Mouse (Mus musculus): ENCODE measurements around the gene Tipin. TPM values are rescaled to one million over a fixed set of nuclear protein-coding genes. Genes with fewer than 3 reads are reported as not detected.

Gene Tipin
- polyA plus RNA-seq, 1 experiment from 2014 or later: 218 TPM

GRCm38 (mm10) chr9:64323976-64324375, 42.6 kb downstream of the Tipin start:
- Histone ChIP-seq H3K4me2 (replicated peaks) (no peak overlapping the region), H3K36me3 (peaks cover 83% of the 10 kb centered on the region), H3K9ac (no peak overlapping the region), H3K4me1 (no peaks in the 10 kb centered on the region), H3K9me3 (no peaks in the 10 kb centered on the region), H3K27ac (no peak overlapping the region), H3K4me3 (no peak overlapping the region), H3K27me3 (no peaks in the 10 kb centered on the region)
- WGBS: 90% methylated on average over 7 of the region's 7 CpGs
- ATAC-seq (ENCODE audit: low FRiP score, low read depth): no peak

DNA sequence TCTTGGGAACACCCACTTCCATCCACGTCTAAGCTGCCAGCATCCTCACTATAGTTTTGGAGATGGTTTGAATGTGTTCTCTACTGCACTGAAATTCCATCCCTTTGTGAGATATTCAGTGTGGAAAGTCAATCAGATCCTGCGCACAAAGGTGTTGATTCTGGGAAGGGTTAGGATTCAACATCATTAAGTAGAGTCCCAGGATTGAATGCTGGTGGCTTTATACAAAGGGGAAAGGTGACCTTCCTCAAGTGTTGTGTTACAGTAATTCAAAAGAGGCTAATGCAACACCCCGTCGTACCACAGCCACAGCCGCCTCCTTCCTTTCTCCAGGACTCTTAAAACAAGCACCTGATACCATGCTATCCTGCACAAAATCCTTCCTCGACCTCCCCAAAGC, 54.4 kb downstream of the Tipin start:
- WGBS: 90% methylated on average over 6 of the region's 6 CpGs
- Histone ChIP-seq H3K9ac (no peak overlapping the region), H3K4me1 (peaks cover 15% of the 10 kb centered on the region), H3K27me3 (no peaks in the 10 kb centered on the region), H3K36me3 (peaks cover 27% of the 10 kb centered on the region), H3K4me2 (replicated peaks) (no peak overlapping the region), H3K27ac (no peak overlapping the region), H3K9me3 (no peaks in the 10 kb centered on the region), H3K4me3 (no peak overlapping the region)
- no peak for ATAC-seq (ENCODE audit: low FRiP score, low read depth)

- Histone ChIP-seq H3K4me1 (peaks cover 27% of the 10 kb centered on the region), H3K27me3 (no peaks in the 10 kb centered on the region), H3K4me3 (peak overlapping the region; percentile 78), H3K4me2 (replicated peaks) (peak overlapping the region; percentile 72), H3K36me3 (peaks cover 20% of the 10 kb centered on the region), H3K27ac (no peak overlapping the region), H3K9ac (no peak overlapping the region), H3K9me3 (no peaks in the 10 kb centered on the region)
- ATAC-seq (ENCODE audit: low FRiP score, low read depth): no peak
- 15% methylated on average over 8 of the region's 8 CpGs for WGBS
Measured at GRCm38 (mm10) chr9:64339361-64339760, 58.0 kb downstream of the Tipin start.

DNA sequence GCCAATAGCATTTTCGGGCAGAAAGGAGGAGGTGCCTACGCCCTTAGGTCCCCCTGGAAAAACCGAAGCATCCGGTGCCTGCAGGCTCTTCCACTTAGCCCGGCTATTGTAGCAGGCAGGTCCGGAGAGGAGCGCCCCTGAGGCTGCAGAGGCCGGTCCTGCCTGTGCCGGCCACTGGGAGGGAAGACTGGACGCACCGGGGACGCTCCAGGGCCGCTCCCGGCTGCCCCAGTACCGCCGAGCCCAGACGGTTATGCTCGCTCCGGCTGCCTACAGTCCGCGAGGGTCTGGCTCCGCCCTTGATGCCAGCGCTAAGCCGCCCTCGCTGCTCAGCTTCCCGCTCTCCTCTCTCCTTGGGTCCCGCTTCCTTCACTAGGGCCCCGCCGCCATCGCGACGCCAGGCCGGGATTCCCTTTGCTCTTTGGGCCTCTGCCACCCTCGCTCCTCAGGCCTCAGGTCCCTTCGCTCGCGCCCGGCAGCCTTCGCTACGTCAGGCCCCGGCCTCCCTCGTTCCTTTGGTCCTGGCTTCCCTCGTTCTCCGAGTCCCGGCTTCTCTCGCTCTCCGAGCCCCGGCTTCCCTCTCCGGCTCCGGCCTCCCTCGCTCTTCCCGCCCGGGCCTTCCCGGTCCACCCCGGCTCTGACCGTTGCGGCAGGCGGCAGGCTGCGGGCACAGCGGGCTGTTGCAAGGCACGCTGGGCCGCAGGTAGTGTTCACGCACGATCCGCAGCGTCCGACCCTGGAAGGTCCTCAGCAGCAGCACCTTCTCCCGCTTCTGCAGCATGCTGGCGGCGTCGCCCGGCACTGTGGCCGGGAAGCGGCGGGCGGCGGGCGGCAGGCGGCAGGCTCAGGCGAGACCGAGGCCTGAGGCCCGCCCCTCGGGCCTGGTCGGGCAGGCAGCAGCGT, 59.2 kb downstream of the Tipin start:
- H3K4me1 ChIP-seq: peaks cover 27% of the 10 kb centered on the region
- H3K36me3 ChIP-seq: peaks cover 17% of the 10 kb centered on the region
- ATAC-seq (ENCODE audit: low FRiP score, low read depth): peak; percentile 89
- H3K9ac ChIP-seq: peak overlapping the region; percentile 100
- H3K9me3 ChIP-seq: no peaks in the 10 kb centered on the region
- H3K4me2 ChIP-seq (replicated peaks): peak overlapping the region; percentile 72
- peak overlapping the region; percentile 100 for H3K27ac ChIP-seq
- WGBS: 0% methylated on average over 85 of the region's 85 CpGs
- H3K4me3 ChIP-seq: peak overlapping the region; percentile 78
- no peaks in the 10 kb centered on the region for H3K27me3 ChIP-seq

DNA sequence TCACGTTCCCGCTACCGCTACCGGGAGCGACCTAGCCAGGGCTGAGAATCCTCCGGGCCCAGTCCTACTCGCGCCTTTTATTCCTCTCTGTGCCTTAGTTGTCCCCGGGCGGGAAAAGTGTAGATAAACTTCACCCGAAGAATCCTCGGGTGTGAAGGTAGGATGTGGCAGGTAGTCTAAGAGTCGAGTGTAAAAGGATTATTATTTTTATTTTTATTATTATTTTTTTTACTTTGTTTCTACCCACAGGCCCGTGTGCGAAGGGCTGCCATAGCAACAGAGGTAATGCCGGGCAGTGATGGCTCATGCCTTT, 59.8 kb downstream of the Tipin start, which contains the start of gene Dis3l:
TSS of gene Dis3l (minus strand) at position 35 of the 313 bp plus-strand sequence.
- peak within 1 kb of the TSS; percentile 100 for H3K27ac ChIP-seq
- H3K9ac ChIP-seq: peak within 1 kb of the TSS; percentile 100
- 12% methylated on average over 16 of the region's 16 CpGs for WGBS
- peak within 1 kb of the TSS; percentile 78 for H3K4me3 ChIP-seq
- H3K4me2 ChIP-seq (replicated peaks): peak within 1 kb of the TSS; percentile 72
- H3K27me3 ChIP-seq: no peaks in the 10 kb centered on the region
- peaks cover 12% of the 10 kb centered on the region for H3K36me3 ChIP-seq
- no peaks in the 10 kb centered on the region for H3K9me3 ChIP-seq
- peaks cover 27% of the 10 kb centered on the region for H3K4me1 ChIP-seq
- 0 out of 2 replicates have a peak, but pooled peaks have one; percentile 2 for ATAC-seq (ENCODE audit: low FRiP score, low read depth)

- no peaks in the 10 kb centered on the region for H3K27me3 ChIP-seq
- peak overlapping the region; percentile 78 for H3K4me3 ChIP-seq
- H3K9ac ChIP-seq: peak overlapping the region; percentile 100
- H3K4me2 ChIP-seq (replicated peaks): peak overlapping the region; percentile 72
- peaks cover 27% of the 10 kb centered on the region for H3K4me1 ChIP-seq
- no peak for ATAC-seq (ENCODE audit: low FRiP score, low read depth)
- H3K36me3 ChIP-seq: peaks cover 8% of the 10 kb centered on the region
- peak overlapping the region; percentile 100; the same call in 1 of the 2 replicates for H3K27ac ChIP-seq
- WGBS: 48% methylated on average over 8 of the region's 8 CpGs
- H3K9me3 ChIP-seq: no peaks in the 10 kb centered on the region
Measured at GRCm38 (mm10) chr9:64341671-64342070, 60.3 kb downstream of the Tipin start.

DNA sequence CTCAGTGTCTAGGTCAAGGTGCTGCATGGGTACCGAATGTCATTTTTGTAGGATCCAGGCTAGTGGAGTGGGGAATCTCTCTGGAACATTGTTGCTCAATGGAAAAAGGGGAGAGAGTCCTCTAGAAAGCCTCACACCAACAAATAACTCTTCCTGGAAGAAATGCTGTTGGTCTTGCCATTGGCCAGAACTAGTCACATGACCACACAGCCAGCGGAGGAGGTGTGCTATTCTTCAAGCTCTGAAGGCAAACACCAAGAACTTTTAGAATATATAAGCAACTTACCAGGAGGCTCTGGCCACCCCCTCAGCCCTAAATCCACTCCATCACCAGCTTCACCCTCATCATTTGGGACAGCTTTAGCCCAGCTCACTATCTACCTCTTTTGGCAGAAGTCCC, 62.3 kb downstream of the Tipin start:
- H3K27me3 ChIP-seq: no peaks in the 10 kb centered on the region
- no peak overlapping the region for H3K4me2 ChIP-seq (replicated peaks)
- H3K9ac ChIP-seq: no peak overlapping the region
- H3K4me3 ChIP-seq: no peak overlapping the region
- no peaks in the 10 kb centered on the region for H3K9me3 ChIP-seq
- peaks cover 27% of the 10 kb centered on the region for H3K4me1 ChIP-seq
- WGBS: 88% methylated on average over 2 of the region's 2 CpGs
- ATAC-seq (ENCODE audit: low FRiP score, low read depth): no peak
- H3K36me3 ChIP-seq: no peaks in the 10 kb centered on the region
- no peak overlapping the region for H3K27ac ChIP-seq

- Histone ChIP-seq H3K4me3 (no peak overlapping the region), H3K4me1 (peaks cover 19% of the 10 kb centered on the region), H3K27me3 (no peaks in the 10 kb centered on the region), H3K4me2 (replicated peaks) (no peak overlapping the region), H3K36me3 (no peaks in the 10 kb centered on the region), H3K27ac (no peak overlapping the region), H3K9ac (no peak overlapping the region), H3K9me3 (no peaks in the 10 kb centered on the region)
- no peak for ATAC-seq (ENCODE audit: low FRiP score, low read depth)
- WGBS: 63% methylated on average over 5 of the region's 5 CpGs
Measured at GRCm38 (mm10) chr9:64345931-64346330, 64.5 kb downstream of the Tipin start.

GRCm38 (mm10) chr9:64347377-64347776, 66.0 kb downstream of the Tipin start:
- H3K4me1 ChIP-seq: peaks cover 8% of the 10 kb centered on the region
- no peak for ATAC-seq (ENCODE audit: low FRiP score, low read depth)
- no peaks in the 10 kb centered on the region for H3K36me3 ChIP-seq
- H3K4me2 ChIP-seq (replicated peaks): no peak overlapping the region
- no peak overlapping the region for H3K27ac ChIP-seq
- no peaks in the 10 kb centered on the region for H3K27me3 ChIP-seq
- no peak overlapping the region for H3K9ac ChIP-seq
- 0% methylated on average over 1 of the region's 1 CpGs for WGBS
- H3K9me3 ChIP-seq: no peaks in the 10 kb centered on the region
- no peak overlapping the region for H3K4me3 ChIP-seq

- no peaks in the 10 kb centered on the region for H3K9me3 ChIP-seq
- H3K4me2 ChIP-seq (replicated peaks): no peak overlapping the region
- H3K4me1 ChIP-seq: peaks cover 5% of the 10 kb centered on the region; the same call in 1 of the 2 replicates
- H3K27me3 ChIP-seq: no peaks in the 10 kb centered on the region
- WGBS: 18% methylated on average over 5 of the region's 5 CpGs
- H3K27ac ChIP-seq: no peak overlapping the region
- no peak overlapping the region for H3K4me3 ChIP-seq
- H3K36me3 ChIP-seq: no peaks in the 10 kb centered on the region
- no peak overlapping the region for H3K9ac ChIP-seq
- ATAC-seq (ENCODE audit: low FRiP score, low read depth): no peak
Measured at GRCm38 (mm10) chr9:64349490-64349889, 68.1 kb downstream of the Tipin start.

DNA sequence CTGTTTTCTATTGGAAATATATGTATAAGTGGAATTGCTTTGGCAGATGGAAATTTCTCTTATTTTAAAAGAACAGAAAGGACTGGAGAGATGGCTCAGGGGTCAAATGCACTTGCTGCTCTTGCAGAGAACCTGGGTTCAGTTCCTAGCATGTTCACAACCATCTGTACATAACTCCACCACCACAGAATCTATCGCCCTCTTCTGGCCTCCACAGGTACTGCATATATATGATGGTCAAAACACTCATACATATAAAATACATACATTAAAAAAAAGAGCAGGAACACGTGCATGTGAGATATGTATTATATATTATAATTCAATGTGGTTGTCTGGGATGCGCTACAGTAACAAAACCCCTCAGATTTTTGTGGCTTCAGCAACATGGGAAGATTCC, 69.8 kb downstream of the Tipin start:
- WGBS: 41% methylated on average over 3 of the region's 3 CpGs

More for the DNA sequence above, 69.8 kb downstream of the Tipin start:
- Histone ChIP-seq H3K27ac (no peak overlapping the region), H3K4me2 (replicated peaks) (no peak overlapping the region), H3K36me3 (no peaks in the 10 kb centered on the region), H3K4me3 (no peak overlapping the region), H3K9ac (no peak overlapping the region), H3K27me3 (no peaks in the 10 kb centered on the region), H3K4me1 (peaks cover 5% of the 10 kb centered on the region; the same call in 1 of the 2 replicates), H3K9me3 (no peaks in the 10 kb centered on the region)
- no peak for ATAC-seq (ENCODE audit: low FRiP score, low read depth)
